Mouse (Mus musculus) forelimb bud, embryonic 11.5 days (tissue): Measurements from ENCODE around the gene Hebp1.

Source experiments
- DNase-seq: peaks from one replicate; pipeline ENCODE4 v3.0.0-alpha.2; 2012; ENCODE audit warnings: low read depth, low spot score

Hebp1 gene

DNA sequence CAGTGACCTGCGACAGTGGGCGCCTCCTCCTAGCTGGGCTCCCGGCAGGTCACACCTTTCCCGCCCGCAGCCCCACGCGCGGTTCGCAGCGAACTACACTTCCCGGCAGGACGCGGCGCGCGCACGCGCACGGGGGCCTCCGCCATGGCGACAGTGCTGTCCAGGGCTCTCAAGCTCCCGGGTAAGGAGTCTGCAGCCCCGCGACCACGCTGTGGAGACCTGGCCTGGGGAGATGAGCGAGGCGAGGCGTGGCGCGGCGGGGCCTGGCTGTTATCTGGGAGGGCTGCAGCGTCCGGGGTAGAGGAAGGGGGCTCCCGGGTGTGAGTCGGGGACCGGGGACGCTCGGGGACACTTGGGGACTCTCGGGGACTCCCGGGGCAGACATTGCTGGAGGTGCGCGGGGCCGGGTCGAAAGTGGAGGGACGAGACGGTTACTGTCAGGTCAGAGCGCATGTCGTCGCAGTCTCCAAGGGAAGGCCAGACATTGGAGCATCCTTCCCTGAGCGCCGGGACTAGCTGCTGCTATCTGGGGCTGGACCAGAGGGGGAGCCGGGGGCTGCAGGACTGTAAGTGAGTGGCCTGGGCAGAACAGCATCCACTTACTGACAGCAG, at the start of gene Hebp1, which contains the start of gene Fam234b:
Hebp1 (minus strand) TSS at position 102 of the 612 bp plus-strand sequence.
Fam234b (plus strand) TSS at position 57 of the 612 bp plus-strand sequence.
- peak; percentile 64 for DNase-seq

DNA sequence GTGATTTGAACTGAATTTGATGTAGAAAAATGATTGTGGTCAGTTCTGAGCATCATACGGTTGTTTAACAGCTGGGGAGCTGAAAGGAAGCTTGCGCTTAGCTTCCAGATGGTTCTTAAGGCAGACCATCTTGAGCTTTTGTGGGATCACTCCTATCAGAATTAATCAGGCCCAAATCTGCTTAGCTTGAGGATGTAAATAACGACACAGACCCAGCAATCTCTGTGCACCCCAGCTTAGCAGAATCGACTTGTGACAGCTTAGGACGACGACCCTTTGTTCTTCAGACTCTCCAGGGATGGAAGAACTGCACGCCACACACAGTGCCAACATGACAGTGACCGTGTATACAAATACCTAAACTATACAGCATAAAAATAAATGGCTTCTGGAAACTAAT, 47.8 kb upstream of the Hebp1 start:
- DNase-seq: no peak

DNA sequence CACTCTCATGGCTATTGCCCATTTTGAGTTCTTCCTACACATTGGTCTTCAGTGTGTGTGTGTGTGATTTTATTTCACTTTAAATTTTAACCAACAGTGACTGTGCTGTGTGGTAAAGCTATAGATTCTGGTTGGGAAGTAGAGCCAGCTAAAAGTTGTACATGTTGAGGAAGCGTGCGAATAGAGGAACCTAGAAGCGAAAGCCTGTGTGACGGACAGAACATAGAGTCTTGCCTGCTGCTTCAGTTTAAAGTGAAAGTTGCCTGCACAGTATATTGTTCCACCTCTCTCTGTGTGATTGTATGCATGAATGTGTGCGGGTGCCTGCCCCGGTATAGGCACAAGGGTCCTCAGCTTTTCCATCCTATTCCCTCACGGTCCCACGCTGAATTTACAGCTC, 42.5 kb upstream of the Hebp1 start:
- no peak for DNase-seq

DNA sequence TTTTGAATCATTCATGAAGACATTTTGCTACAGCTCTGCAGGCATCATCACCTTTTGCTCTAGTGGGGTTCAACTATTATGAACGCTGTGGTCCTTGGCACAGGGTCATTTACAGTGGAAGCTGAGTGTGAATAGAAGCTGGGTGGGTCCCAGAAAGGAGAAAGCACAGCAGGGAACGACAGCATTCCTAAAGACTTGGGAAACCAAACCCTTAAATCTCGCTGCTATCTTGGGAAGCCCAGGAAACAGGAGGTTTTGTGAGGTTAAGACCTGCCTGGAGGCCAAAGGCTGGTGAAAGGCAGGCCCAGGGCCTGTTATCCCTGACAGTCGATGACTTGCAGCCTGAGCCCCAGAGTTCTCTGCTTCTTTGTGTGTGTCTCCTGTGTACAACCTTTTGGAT, 40.4 kb upstream of the Hebp1 start:
- DNase-seq: no peak

DNA sequence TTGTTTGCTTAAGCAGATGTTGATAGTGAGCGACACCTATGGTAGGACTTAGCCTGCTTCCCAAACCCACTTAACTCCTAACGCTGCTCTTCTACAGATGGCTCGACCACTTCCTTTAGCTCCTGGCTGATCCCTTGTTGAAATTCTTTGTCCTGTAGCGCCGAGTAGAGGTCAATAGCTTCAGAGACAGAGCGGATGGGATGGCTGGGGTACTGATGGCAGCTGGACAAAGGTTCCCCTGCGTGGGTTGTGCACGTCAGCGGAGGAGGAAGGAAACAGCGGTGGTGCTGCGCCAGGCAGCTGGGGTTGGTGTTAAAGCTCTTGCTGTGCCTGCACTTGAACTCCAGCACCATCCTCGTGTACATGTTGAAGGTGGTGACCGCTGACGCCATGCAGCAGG, 39.5 kb upstream of the Hebp1 start:
- DNase-seq: no peak

DNA sequence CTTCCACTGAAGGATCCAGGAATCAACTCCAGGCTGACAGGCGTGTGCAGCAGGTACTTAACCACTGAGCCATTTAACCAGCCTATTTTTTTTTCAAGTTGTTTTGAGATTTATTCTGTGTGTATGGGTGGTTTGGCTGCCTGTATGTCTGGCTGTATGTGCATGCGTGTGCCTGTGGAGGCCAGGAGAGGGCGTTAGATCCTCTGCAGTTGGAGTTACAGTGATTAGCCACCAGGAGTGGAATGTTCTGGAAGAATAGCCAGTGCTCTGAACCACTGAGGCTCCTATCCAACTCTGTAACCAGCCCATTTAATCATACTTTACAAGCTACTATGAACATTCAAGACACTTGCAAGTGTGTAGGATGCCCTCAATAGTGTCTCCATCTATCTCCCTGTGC, 38.8 kb upstream of the Hebp1 start:
- no peak for DNase-seq

DNA sequence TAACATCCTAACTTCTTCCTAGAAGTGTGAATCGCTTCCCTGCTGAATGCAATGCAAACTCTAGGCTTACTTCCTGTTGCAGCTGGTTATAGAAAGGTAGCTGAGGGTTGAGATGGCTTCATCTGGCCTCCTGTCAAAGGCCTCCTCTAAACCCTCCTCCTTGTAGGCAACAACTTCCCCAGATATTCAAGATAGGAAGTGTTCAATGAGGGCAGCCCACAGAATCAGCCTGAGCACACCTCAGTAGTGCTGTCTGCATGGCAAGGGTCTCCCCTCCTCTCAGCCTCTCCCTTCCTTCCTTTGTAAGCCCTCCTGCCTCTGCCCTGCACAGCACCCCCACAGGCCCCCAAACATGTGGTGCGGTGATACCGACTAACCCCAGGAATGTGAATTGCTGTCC, 37.9 kb upstream of the Hebp1 start:
- DNase-seq: no peak

DNA sequence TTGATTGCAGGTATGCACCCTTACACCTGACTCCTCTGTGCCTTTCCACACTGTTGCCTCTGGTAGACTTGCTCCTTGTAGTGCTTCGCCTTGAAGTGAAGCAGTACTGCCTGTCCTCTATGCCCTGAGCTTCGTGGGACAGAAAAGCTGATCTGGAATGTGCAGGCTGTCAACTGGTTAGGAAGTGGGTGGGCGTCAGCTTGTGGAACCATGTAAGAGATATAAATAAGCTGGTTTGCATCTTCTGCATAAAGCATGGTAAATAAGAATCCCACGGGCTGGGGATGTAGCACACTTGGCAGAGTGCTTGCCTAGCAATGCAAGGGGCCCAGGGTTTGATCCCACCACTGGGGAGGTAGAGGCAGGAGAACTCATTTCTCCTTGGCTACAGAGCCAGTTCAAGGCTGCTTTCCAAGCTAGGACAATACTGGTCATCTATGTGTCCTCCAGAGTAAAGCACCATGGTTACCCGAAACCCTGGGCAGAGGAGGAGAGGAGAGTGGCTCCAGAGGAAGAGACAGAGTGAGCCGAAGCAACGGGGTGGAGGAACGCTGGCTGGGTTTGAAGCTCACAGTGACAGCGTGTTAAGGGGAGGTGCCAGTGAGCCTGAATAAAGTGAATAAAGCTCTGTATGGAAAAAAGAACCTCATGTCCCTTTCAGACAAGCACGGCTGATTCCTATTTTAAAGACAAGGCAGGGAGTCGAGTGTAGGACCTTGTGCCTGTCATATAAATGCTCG, 34.8 kb upstream of the Hebp1 start:
- no peak for DNase-seq

DNA sequence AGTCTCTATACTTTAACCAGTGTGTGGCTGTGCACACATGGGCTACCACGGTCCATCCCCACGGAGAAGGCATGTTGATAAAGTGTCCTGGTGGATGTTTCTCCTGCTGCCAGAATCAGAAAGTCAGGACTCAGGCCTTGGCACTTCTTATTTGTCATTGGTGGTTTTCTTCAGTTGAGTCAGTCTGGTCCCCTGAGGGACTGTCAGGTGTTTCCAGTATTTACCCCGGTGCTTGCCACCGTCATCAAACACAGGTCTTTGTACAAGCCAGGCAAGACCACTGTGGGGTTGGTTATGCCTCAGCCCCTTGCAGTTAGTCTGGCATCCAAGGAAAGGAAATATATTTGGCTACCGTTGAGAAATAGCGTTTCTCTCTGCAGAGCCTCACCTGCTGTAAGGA, 32.8 kb upstream of the Hebp1 start:
- DNase-seq: no peak

DNA sequence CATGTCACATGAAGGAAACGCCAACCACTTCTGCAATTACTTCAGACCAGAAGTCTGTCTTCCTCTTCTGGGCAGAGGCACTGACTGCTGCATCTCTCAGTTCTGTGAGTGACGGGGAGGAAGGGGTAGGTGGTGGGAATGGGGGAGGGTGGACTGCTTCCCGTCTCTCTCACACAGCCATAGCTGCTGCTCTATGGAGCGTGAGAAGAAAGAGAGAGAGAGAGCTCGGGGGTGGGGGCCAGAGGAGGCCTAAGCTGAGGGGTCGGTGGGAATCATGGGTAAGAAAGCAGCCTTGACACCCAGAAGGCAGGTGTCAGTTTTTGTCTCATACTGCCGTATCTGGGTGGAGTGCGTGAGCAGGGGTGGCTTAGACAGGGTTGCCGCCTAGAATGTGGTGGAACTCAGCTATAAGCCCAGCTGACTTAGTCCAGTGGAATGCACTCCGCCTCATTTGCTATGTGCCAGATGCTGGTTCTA, 30.7 kb upstream of the Hebp1 start:
- DNase-seq: no peak

DNA sequence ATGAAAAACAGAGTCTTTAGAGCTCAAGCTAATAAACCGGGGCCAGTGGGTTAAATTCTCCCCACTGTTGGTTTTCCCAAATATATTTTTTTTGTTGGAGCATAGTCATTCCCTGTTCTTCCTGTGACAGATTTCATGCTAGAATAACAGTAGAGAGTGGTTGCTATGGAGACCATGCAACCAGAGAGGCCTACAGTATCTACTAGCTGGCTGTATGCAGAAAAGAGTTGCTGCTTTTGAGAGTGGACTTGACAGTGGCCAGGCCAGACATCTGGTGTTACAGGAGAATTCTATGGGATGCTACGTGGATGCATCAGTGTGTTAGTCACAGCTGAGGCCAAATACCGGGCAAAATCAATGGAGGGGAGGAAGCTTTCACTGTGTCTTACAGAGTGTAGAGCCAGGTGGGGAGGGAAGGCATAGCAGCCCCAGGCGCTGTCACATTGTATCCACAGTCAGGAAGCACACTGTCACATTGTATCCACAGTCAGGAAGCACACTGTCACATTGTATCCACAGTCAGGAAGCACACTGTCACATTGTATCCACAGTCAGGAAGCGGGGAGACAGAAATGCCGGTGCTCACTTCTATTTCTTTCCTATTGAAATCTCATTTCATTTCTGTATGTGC, 26.1 kb upstream of the Hebp1 start:
- DNase-seq: no peak

DNA sequence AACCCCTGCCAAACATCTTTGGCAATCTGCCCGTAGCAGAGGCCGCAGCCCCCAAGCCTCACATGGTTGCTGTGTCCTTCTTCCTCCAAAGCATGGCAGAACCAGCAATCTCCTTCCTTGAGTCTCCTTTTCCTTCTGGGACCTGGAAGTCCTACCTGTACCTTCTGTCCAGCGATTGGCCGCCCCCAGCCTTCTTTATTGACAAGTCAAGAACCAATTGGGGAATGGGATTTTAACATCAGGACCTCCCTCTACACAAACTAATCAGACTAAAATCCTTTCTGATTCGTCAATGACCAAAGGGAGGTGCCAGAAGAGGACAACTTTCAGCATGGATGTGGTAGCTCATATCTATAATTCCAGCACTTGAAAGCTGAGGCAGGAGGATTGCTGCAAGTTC, 22.1 kb upstream of the Hebp1 start:
- no peak for DNase-seq

DNA sequence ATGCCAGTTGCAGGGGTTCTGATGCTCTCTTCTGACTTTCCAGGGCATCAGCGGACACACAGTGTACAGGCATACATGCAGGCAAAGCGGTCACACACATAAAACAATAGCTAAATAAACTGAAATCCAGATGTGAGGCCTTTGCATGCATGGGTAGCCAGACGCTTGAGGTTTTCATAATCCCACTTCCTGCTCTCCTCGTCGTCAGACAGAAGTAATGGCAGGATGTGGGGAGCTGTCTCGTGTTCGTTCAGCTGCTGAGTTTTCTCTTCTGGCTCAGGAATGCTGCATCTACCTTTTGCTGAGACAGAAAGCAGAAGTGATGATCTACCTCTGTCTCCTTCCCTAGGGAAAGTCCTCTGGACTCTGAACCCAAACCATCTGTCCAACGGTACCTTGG, 20.5 kb upstream of the Hebp1 start:
- DNase-seq: no peak

DNA sequence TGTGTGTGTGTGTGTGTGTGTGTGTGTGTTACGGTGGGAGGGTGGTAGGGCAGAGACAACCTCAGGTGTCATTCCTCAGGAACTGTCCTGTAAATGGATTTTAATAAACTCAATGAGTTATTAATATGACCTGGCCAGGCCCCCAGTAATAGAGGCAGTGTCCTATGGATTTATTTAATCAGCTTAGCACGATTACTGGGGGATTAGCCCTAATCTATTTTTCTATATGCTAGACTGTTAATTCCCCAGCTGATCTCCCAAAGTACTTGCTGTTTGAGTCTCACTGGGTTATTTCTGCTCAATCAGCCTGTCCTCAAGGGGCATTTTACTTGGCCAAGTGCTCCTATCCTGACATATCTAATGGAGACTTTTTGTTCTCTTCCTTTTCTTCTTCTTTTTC, 14.8 kb upstream of the Hebp1 start:
- no peak for DNase-seq

DNA sequence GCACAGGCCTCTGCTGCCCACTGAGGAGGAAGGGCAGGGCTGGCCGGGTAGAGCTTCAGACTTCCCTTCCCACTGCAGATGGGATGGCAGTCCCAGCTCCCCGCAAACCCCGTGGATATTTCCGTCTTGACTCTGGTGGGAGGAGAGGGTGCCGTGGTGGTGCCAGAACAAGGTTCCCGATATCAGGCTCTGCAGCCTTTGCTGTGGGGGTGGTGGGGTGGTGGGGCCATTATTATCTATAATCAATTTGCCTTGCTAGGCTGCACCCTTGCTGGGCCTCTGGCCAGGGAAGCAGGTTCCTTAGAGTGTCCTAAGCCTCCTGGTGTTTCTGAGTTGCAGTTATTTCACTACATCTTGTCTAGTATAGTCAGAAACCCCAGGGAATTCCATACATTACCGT, 13.3 kb upstream of the Hebp1 start:
- no peak for DNase-seq

DNA sequence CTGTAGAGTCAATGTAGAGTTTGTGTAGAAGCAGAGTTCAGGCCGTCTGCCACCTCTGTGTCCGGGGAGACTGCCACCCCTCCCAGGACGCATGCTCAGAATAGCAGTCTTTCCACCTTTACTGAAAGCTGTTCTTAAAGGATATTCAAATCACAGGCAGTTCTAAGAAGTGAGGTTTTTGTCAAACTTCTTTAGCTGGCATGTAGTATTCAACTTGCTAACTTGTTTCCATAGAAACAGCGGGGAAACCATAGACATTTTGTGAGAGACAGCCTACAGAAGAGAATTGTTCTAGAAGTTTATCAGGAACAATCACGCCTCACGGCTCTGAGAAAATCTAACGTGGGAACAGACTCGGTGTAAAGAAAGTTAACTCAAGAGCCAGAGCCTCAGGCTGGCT, 9.1 kb upstream of the Hebp1 start:
- no peak for DNase-seq

DNA sequence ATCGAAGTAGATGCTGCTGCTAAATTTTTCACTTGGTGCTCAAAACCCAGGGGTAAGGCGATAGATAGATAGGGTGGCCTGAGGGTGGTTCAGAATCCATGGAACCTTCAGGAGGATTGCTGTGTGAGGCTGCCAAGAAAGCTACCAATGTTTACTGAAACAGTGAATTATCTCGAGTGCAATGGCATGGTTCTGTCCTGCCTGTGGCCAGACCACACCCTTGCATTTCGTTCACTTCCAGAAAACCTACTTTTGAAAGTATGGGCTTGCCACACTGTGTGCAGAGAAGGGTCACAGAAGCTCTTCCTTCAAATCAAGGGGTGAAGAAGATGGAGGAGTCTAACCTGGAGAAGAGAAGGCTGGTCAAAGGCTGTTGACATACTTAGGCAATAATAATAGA, 8.0 kb upstream of the Hebp1 start:
- DNase-seq: no peak

DNA sequence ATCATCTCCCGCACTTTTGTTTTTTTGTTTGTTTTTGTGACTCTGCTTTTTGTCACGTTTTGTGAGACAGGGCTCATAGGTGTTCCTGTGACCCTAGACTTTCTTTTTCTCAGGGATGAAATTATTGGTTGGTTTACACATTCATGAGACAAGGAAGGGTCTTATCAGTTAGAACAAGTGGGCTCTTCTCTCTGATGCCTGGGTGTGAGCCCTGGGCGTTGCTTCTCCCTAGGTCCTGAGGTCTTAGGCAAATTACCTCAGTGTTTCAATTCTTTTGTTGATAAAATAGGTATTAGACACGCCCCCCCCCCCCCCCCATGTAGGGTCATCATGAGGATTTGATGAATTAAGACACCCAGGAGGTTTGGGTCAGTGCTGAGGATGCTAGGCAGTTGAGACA, 7.0 kb upstream of the Hebp1 start:
- DNase-seq: no peak

DNA sequence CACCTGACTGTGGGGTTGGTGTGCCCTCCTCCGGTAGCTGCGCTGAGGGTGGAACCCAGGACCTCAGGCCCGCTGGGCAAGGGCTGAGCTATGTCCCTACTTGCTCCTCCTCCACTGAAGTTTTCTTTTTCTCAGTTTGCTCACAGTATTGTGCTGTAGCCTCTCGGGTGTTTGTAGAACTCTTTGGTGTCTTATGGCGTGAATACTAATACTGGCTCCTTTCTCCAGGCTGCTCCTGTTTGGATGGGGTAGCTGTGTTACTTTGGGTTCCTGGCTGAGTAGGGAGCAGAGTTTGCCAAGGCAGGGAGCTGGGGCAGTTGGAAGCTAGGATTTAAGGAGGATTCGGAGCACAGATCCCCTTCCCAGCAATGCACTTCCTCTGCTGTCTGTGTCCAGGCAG, 5.9 kb upstream of the Hebp1 start:
- DNase-seq: no peak

DNA sequence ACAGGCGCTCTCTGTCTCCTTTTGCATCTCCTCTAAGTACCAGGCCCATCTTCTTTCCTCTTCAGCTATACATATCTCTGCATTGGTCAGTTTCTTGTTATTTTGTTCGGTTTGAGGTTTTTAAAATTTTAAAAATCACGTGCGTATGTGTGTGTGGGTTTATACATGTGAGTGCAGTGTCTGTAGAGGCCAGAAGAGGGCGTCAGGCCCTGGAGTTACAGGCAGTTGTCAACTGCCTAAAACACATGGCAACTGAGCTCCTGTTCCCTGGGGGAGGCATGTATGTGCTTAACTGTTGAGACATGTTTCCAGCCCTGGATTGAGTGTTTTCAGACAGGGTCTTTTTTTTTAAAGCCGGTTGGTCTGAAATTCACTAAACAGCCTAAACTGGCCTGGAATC, 4.8 kb upstream of the Hebp1 start:
- no peak for DNase-seq

DNA sequence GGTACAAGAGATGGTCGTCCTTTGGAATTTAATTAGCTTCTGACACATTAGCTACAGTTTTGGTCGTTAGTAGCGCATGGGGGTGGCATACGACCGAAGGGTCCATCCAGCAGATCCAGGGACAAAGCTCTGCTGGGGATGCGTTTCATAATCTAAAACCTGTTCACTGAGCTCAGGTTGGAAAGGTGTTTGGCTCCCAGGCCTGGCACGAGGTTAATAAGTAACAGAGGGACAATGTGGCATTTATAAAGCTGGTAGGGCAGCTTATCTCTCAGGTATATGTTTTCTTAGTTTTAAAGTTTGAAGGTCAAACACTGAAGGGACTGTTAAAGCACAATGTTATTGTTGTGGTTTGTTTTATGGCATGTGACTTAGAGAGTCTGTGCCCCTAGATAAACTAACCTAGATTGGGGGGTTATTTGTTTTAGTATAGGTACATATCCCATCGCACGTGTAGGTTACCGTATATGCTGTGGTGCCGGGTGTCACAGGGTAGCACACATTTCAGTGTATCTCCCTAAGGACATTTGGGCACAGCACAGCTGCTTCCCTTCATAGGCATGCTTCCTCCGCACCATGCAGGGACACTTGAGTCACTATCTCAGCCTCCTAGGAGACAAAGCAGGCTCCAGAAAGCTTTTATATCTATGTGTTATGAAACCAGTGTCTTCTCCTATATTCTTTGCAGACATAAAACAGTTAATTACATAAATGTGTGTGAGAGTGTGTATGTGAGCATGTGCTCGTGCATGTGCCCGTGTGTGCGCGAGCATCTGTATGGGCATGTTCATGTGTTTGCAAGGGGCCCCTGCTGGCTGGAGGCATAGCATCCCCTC, 2.5 kb upstream of the Hebp1 start:
- no peak for DNase-seq

DNA sequence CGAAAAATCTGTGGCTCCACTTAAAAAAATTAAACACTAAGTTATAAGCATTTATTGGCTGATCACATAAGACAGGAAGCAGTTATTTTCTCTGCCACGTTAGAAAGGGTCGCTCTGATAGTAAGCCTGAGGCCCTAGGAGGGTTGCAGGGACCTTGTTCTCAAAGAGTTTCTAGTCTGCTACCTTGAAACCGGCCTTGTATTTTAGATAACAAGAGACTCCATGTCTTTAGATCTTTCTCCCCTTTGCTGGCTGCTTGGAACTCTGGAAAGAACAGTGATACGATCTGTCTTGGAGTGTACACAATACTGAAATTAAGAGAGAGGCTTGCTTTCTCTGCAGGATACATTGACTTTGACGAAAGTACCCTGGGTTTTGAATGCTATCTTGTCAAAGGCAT, 904 bp upstream of the Hebp1 start:
- no peak for DNase-seq
